Mouse (Mus musculus): ENCODE results near the gene Snd1.

GRCm38 (mm10) chr6:28621961-28622360 lies 147.0 kb downstream of the Snd1 start:
- TF ChIP-seq CTCF (IDR thresholded peaks at IDR 0.05; ENCODE audit: low read depth) (no peak), EP300 (IDR thresholded peaks at IDR 0.05; ENCODE audit: low read depth) (no peak)

Data from liver, postnatal 0 days (tissue).